Mouse (Mus musculus) CH12.LX (cell line): ENCODE results near the gene Medag. TPM values are rescaled to one million over a fixed set of nuclear protein-coding genes. Genes with fewer than 3 reads are reported as not detected.

Experiments
- DNase-seq: peaks from one replicate; pipeline ENCODE4 v3.0.0-alpha.2; 2013; ENCODE audit errors: extremely low read depth
- H3K27ac ChIP-seq: 2 replicates; pipeline ENCODE4 v1.5.1; 2012; ENCODE audit warnings: low read depth, mild to moderate bottlenecking, control low read depth, moderate library complexity; ENCODE audit not compliant: insufficient read depth
- H3K27me3 ChIP-seq: replicated peaks from 2 replicates; pipeline ENCODE3; 2012; ENCODE audit warnings: inconsistent platforms
- H3K36me3 ChIP-seq, 2 experiments: replicated peaks in 1 of 2; 2 replicates each; pipeline versions ENCODE3 to v1.6.1; 2012; ENCODE audit warnings: inconsistent platforms in 1 of 2, low read length in 1 of 2, mild to moderate bottlenecking in 1 of 2, mixed read lengths in 1 of 2, moderate library complexity in 1 of 2; ENCODE audit not compliant: control insufficient read depth in 1 of 2, insufficient read depth in 1 of 2
- H3K4me1 ChIP-seq, 2 experiments: 2 replicates each; pipeline ENCODE4 v1.6.1; 2012; ENCODE audit warnings: inconsistent platforms in 1 of 2, moderate library complexity in 1 of 2; ENCODE audit not compliant: insufficient read depth in 2 of 2, control insufficient read depth in 1 of 2
- H3K4me2 ChIP-seq: 2 replicates; pipeline ENCODE4 v1.6.1; 2012; ENCODE audit warnings: low read depth, mild to moderate bottlenecking, control low read depth; ENCODE audit not compliant: poor library complexity, insufficient read depth, severe bottlenecking
- H3K4me3 ChIP-seq, 3 experiments: fragments of 150-350 bp in 1 of 3; sonication (generic) in 1 of 3; replicated peaks in 1 of 3; 2 replicates each; pipeline versions ENCODE3 to v1.5.1; 2011 to 2012; ENCODE audit warnings: low read depth in 2 of 3, low read length in 2 of 3, mild to moderate bottlenecking in 2 of 3, moderate library complexity in 2 of 3, control low read depth in 1 of 3, improper control_type of control experiment in 1 of 3, inconsistent platforms in 1 of 3, mixed read lengths in 1 of 3; ENCODE audit not compliant: poor library complexity in 1 of 3
- H3K79me2 ChIP-seq: replicated peaks from 2 replicates; pipeline ENCODE4 v1.6.1; 2012; ENCODE audit warnings: mild to moderate bottlenecking, moderate library complexity; ENCODE audit not compliant: control insufficient read depth, poor library complexity, insufficient read depth, severe bottlenecking; ENCODE audit errors: extremely low read depth
- H3K9ac ChIP-seq: 2 replicates; pipeline ENCODE4 v1.6.1; 2012; ENCODE audit warnings: low read depth, mild to moderate bottlenecking, control low read depth, moderate library complexity; ENCODE audit not compliant: insufficient read depth
- H3K9me3 ChIP-seq: replicated peaks from 2 replicates; pipeline ENCODE3; 2012; ENCODE audit warnings: low read length, inconsistent platforms, mixed read lengths
- CHD2 ChIP-seq: IDR thresholded peaks from 2 replicates; pipeline ENCODE4 v1.6.1; 2011; ENCODE audit warnings: low read length, improper control_type of control experiment
- E2F4 ChIP-seq: IDR thresholded peaks from 2 replicates; pipeline ENCODE4 v1.6.1; 2011; ENCODE audit warnings: low read depth, low read length, improper control_type of control experiment; ENCODE audit not compliant: insufficient replicate concordance
- EP300 ChIP-seq: IDR thresholded peaks from 2 replicates; pipeline ENCODE4 v1.6.1; 2011; ENCODE audit warnings: low read length, improper control_type of control experiment
- GABPA ChIP-seq: IDR thresholded peaks from 2 replicates; pipeline ENCODE4 v1.6.1; 2012; ENCODE audit warnings: low read depth, low read length, improper control_type of control experiment, inconsistent platforms; ENCODE audit not compliant: insufficient replicate concordance
- HCFC1 ChIP-seq: IDR thresholded peaks from 2 replicates; pipeline ENCODE4 v1.6.1; 2012; ENCODE audit warnings: low read depth, mild to moderate bottlenecking, inconsistent platforms, low read length, improper control_type of control experiment
- MAFK ChIP-seq: IDR thresholded peaks from 2 replicates; pipeline ENCODE4 v1.6.1; 2011; ENCODE audit warnings: low read length, improper control_type of control experiment; ENCODE audit not compliant: insufficient replicate concordance
- MAX ChIP-seq: IDR thresholded peaks from 2 replicates; pipeline ENCODE4 v1.6.1; 2011; ENCODE audit warnings: low read length, improper control_type of control experiment
- MXI1 ChIP-seq: IDR thresholded peaks from 2 replicates; pipeline ENCODE4 v1.6.1; 2011; ENCODE audit warnings: mild to moderate bottlenecking, low read depth, low read length, improper control_type of control experiment
- MYC ChIP-seq: IDR thresholded peaks from 2 replicates; pipeline ENCODE4 v1.6.1; 2011; ENCODE audit warnings: low read depth, mild to moderate bottlenecking, improper control_type of control experiment, low read length
- POLR2AphosphoS2 ChIP-seq: IDR thresholded peaks from 2 replicates; pipeline ENCODE4 v1.6.1; 2011; ENCODE audit warnings: low read depth, low read length, improper control_type of control experiment
- RCOR1 ChIP-seq: conservative IDR thresholded peaks from 2 replicates; pipeline ENCODE4 v1.6.1; 2012; ENCODE audit warnings: low read depth, mild to moderate bottlenecking, inconsistent platforms, low read length, improper control_type of control experiment
- SMC3 ChIP-seq: IDR thresholded peaks from 2 replicates; pipeline ENCODE4 v1.6.1; 2011; ENCODE audit warnings: low read depth, low read length, improper control_type of control experiment
- TCF12 ChIP-seq: IDR thresholded peaks from 2 replicates; pipeline ENCODE4 v1.6.1; 2014; ENCODE audit warnings: low read depth, mild to moderate bottlenecking, inconsistent platforms, low read length, improper control_type of control experiment
- ZC3H11A ChIP-seq: IDR thresholded peaks from 2 replicates; pipeline ENCODE4 v1.6.1; 2012; ENCODE audit warnings: low read depth, mild to moderate bottlenecking, inconsistent platforms, low read length, improper control_type of control experiment
- ZNF384 ChIP-seq: IDR thresholded peaks from 2 replicates; pipeline ENCODE4 v1.6.1; 2012; ENCODE audit warnings: low read depth, low read length, improper control_type of control experiment, inconsistent platforms
- dilution Hi-C: fragments of 300-500 bp; cut with MboI; formaldehyde crosslinking; loops from 2 replicates; pipeline ENCODE4 v1.14.3; 2020; ENCODE audit warnings: low sequenced_read_pairs; ENCODE audit not compliant: extremely low pct_unique_long_range_greater_than_20kb, extremely low pct_ligation_motif_present
- in situ Hi-C: fragments of 300-500 bp; cut with MboI; formaldehyde crosslinking; loops from 3 replicates; pipeline ENCODE4 v1.14.3; 2019; ENCODE audit warnings: low sequenced_read_pairs, low pct_ligation_motif_present, low pct_unique_long_range_greater_than_20kb, mixed read lengths
- polyA plus RNA-seq: library from polyadenylated mRNA; unstranded; fragments of >175 nt; gene quantifications from 2 replicates; pipeline ENCODE4 v1.2.1, GENCODE M21; 2012; ENCODE audit warnings: low read depth; ENCODE audit not compliant: insufficient read length
- total RNA-seq, 2 experiments: library from RNA; depleted of rRNA; stranded (reverse); fragments of 300-350 nt in 1 of 2; fragments of >200 nt in 1 of 2; gene quantifications; 2 replicates each; pipeline ENCODE4 v1.2.3; 2012 to 2014

The Medag gene
- total and polyA plus RNA-seq, 3 experiments = not detected

DNA sequence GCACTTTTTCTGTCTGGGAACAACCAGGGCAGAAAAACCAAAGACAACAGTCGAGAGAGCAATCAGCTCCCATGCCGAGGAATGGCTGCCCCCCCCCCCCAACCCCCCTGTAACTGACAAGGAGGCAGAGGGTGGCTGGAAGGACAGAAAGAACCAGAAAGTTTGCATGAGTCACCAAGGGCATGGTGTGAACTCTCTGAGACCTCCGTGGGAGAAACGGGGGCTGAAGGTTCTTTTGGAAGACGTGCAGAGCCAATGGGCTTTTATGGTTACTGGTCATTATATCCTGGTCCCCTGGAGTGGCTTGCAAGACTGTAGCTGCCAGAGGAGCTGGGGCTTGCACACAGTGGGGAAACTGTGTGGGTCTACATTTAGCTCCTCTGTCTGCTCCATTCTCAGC lies 22.6 kb upstream of the Medag start:
- Histone ChIP-seq H3K4me1 (no peaks in the 10 kb centered on the region), H3K9me3 (peaks cover 7% of the 10 kb centered on the region), H3K27me3 (peaks cover 5% of the 10 kb centered on the region), H3K4me2 (no peak overlapping the region), H3K36me3 (no peaks in the 10 kb centered on the region), H3K27ac (no peak overlapping the region), H3K9ac (no peak overlapping the region), H3K4me3 (no peak overlapping the region), H3K79me2 (no peaks in the 10 kb centered on the region)
- dilution Hi-C loops = no loop called here
- no peak for DNase-seq
- no peak for TF ChIP-seq POLR2AphosphoS2
- no peak for TF ChIP-seq GABPA
- no peak for TF ChIP-seq E2F4
- TF ChIP-seq MYC = no peak
- no peak for TF ChIP-seq EP300
- no peak for TF ChIP-seq ZNF384
- no peak for TF ChIP-seq TCF12
- TF ChIP-seq MAX = no peak
- TF ChIP-seq HCFC1 = no peak
- in situ Hi-C loops = no loop called here

GRCm38 (mm10) chr5:149389548-149390211 lies 21.9 kb upstream of the Medag start:
- no peak overlapping the region for H3K27ac ChIP-seq
- peaks cover 7% of the 10 kb centered on the region for H3K27me3 ChIP-seq
- no peaks in the 10 kb centered on the region for H3K36me3 ChIP-seq
- dilution Hi-C loops = no loop called here
- H3K4me2 ChIP-seq = no peak overlapping the region
- in situ Hi-C loops = no loop called here
- H3K9ac ChIP-seq = no peak overlapping the region
- TF ChIP-seq MAFK (no peak), RCOR1 (no peak), MAX (no peak), MXI1 (no peak), ZC3H11A (no peak), SMC3 (no peak), HCFC1 (no peak), EP300 (no peak), CHD2 (no peak)
- H3K4me3 ChIP-seq = no peak overlapping the region
- H3K9me3 ChIP-seq = peaks cover 7% of the 10 kb centered on the region
- H3K79me2 ChIP-seq = no peaks in the 10 kb centered on the region
- no peaks in the 10 kb centered on the region for H3K4me1 ChIP-seq
- DNase-seq = no peak
